Mouse (Mus musculus) CD4-positive helper T cell, adult 2 months (primary cell): ENCODE measurements at regions not wholly inside any gene's neighbourhood (a gene's known extent, or its start where the extent isn't known, plus 50 kb on each side); places are given as distances from the start of the nearest gene placed in this dataset.

Experiments
- DNase-seq: peaks from one replicate; pipeline ENCODE4 v3.0.0-alpha.2; 2012; ENCODE audit warnings: low read depth, missing footprints, low spot score

- no peak for DNase-seq
Observed at GRCm38 (mm10) chr3:78901838-78902484, 384.4 kb downstream of the Rapgef2 start.

- no peak for DNase-seq
Observed at GRCm38 (mm10) chr3:78901016-78901837, 385.1 kb downstream of the Rapgef2 start.

GRCm38 (mm10) chr3:78899446-78900230 is 386.7 kb downstream of the Rapgef2 start:
- DNase-seq: no peak

GRCm38 (mm10) chr3:78889326-78889725 is 397.0 kb downstream of the Rapgef2 start:
- no peak for DNase-seq

- DNase-seq: no peak
Observed at GRCm38 (mm10) chr3:78884715-78885114, 401.6 kb downstream of the Rapgef2 start.

GRCm38 (mm10) chr3:78884029-78884428 is 402.3 kb downstream of the Rapgef2 start:
- no peak for DNase-seq

GRCm38 (mm10) chr3:78880072-78880471 is 406.2 kb downstream of the Rapgef2 start:
- DNase-seq: no peak

- DNase-seq: no peak
Observed at GRCm38 (mm10) chr3:78877323-78877722, 409.0 kb downstream of the Rapgef2 start.

GRCm38 (mm10) chr3:78866896-78867295 is 419.4 kb downstream of the Rapgef2 start:
- DNase-seq: no peak

- no peak for DNase-seq
Observed at GRCm38 (mm10) chr3:78866083-78866726, 420.1 kb downstream of the Rapgef2 start.

- DNase-seq: no peak
Observed at GRCm38 (mm10) chr3:78863005-78863404, 423.3 kb downstream of the Rapgef2 start.

GRCm38 (mm10) chr3:78846617-78847318 is 439.5 kb downstream of the Rapgef2 start:
- DNase-seq: no peak

- DNase-seq: no peak
Observed at GRCm38 (mm10) chr3:78841173-78841572, 445.1 kb downstream of the Rapgef2 start.

GRCm38 (mm10) chr3:78836824-78837223 is 449.5 kb downstream of the Rapgef2 start:
- no peak for DNase-seq

- DNase-seq: no peak
Observed at GRCm38 (mm10) chr3:78825505-78825904, 460.8 kb downstream of the Rapgef2 start.

GRCm38 (mm10) chr3:78812425-78812824 is 473.9 kb downstream of the Rapgef2 start:
- DNase-seq: no peak

GRCm38 (mm10) chr3:78810431-78811152 is 475.7 kb downstream of the Rapgef2 start:
- no peak for DNase-seq

- no peak for DNase-seq
Observed at GRCm38 (mm10) chr3:78803176-78803575, 483.1 kb downstream of the Rapgef2 start.

- DNase-seq: no peak
Observed at GRCm38 (mm10) chr3:78795951-78796455, 490.3 kb downstream of the Rapgef2 start.

GRCm38 (mm10) chr3:78792440-78793057 is 493.8 kb downstream of the Rapgef2 start:
- DNase-seq: no peak
